Mouse (Mus musculus) thymus, adult 2 months (tissue): Measurements from ENCODE around the gene Pars2.

Experiments used
- CTCF ChIP-seq: fragments of 200-500 bp; IDR thresholded peaks from 2 replicates; pipeline ENCODE4 v1.5.1; 2012; ENCODE audit warnings: mild to moderate bottlenecking, control low read depth, low read length, moderate library complexity, borderline replicate concordance; ENCODE audit not compliant: control insufficient read depth, poor library complexity, insufficient read depth; ENCODE audit errors: extremely low read depth
- POLR2A ChIP-seq: fragments of 200-500 bp; IDR thresholded peaks from 2 replicates; pipeline ENCODE4 v1.6.1; 2012; ENCODE audit warnings: mild to moderate bottlenecking, low read length, control low read depth, moderate library complexity; ENCODE audit not compliant: control insufficient read depth, poor library complexity, insufficient read depth; ENCODE audit errors: extremely low read depth

DNA sequence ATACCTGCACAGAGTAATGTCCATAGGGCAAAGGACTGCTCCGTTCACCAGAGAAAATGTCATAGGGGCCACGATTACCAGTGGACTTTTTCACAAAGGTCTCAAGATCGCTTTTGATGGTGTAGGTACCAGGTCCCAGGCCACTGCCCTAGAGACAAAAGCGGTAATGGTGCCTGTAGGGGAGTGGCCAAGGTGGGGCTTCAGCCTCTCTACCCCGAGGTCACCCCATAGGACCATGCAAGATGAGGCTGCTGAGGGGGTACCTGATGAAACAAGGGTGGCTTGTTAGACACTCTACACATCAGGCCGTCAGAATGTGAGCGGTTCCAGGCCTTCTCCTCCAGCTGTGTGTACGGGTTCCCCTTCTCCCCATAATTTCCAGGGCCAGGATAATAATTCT, 37.8 kb upstream of the Pars2 start:
- TF ChIP-seq POLR2A: no peak
- no peak for TF ChIP-seq CTCF
